Comparison of ENCODE assay signal across 18 mouse cellular contexts in the genomic region with DNA sequence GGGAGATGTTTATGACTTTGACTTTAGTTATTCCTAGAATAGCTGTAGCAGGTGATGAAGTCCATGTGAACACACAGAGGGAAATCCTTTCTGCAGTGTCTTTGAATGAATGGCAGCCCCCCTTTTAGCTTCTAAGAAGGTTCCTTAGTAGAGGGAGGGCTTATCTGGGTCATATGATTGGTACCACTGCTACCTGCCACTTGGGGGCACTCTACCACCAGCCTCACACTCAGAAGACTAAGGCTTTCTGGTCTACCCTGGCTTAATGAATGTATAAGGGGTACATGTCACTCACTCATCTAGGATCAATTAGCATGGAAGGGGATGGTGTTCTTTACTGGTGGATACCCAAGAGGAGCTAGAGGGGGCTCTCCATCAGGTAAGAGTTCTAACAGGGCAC. TPM values are rescaled to one million over a fixed set of nuclear protein-coding genes. Genes with fewer than 3 reads are reported as not detected.
DNase-seq lines count a peak whose midpoint lies in the region; ATAC-seq and TF ChIP-seq lines count a peak whose summit lies in the region.
"Had no signal": no experiment of that assay in that cellular context is flagged by ENCODE, and none has a peak within 500 bp of the region (broad histone marks: within the 10 kb centered on the region; RNA-seq: fewer than 3 reads in every experiment).

No protein-coding gene starts in this region.

- peak; percentile 49 for TF ChIP-seq CTCF in heart, postnatal 0 days (IDR thresholded peaks at IDR 0.05; ENCODE audit: low read depth)
- TF ChIP-seq CTCF in lung, adult 2 months (IDR thresholded peaks at IDR 0.05; ENCODE audit: insufficient read depth, low read length), result peak; percentile 36
- TF ChIP-seq CTCF in brain, embryonic 14.5 days (IDR thresholded peaks at IDR 0.05; ENCODE audit: borderline replicate concordance, extremely low read depth, insufficient read depth, insufficient read length), result peak; percentile 8; the same call in 1 of the 2 replicates

- TF ChIP-seq EP300 in heart, postnatal 0 days (IDR thresholded peaks at IDR 0.05; ENCODE audit: low read depth), result no peak

- no peaks in the 10 kb centered on the region for H3K4me1 ChIP-seq in heart, postnatal 0 days (ENCODE audit: control insufficient read depth, insufficient read depth)
- no peaks in the 10 kb centered on the region for H3K4me1 ChIP-seq in heart, embryonic 12.5 days (replicated peaks)
- peaks cover 4% of the 10 kb centered on the region for H3K4me1 ChIP-seq in lung, adult 2 months (ENCODE audit: control insufficient read depth, insufficient read depth, low read length)
- H3K4me1 ChIP-seq: heart, embryonic 13.5 days had no signal

- H3K9ac ChIP-seq in heart, postnatal 0 days (replicated peaks; ENCODE audit: low read depth, low read length), result no peak overlapping the region
- H3K9ac ChIP-seq in heart, embryonic 12.5 days, result no peak overlapping the region
- H3K9ac ChIP-seq: heart, embryonic 13.5 days; hindbrain, embryonic 13.5 days; limb, embryonic 12.5 days; neural tube, embryonic 12.5 days had no signal

- H3K27ac ChIP-seq in heart, postnatal 0 days (ENCODE audit: low read depth), result no peak overlapping the region
- no peak overlapping the region for H3K27ac ChIP-seq in heart, embryonic 12.5 days (ENCODE audit: poor library complexity, severe bottlenecking)
- H3K27ac ChIP-seq: embryonic facial prominence, embryonic 10.5 days; heart, embryonic 13.5 days; hindbrain, embryonic 13.5 days; limb, embryonic 12.5 days; neural tube, embryonic 12.5 days had no signal

- H3K27me3 ChIP-seq in heart, postnatal 0 days (ENCODE audit: control insufficient read depth, insufficient read depth, low read length), result no peaks in the 10 kb centered on the region
- H3K27me3 ChIP-seq in heart, embryonic 12.5 days (replicated peaks), result no peaks in the 10 kb centered on the region
- H3K27me3 ChIP-seq: heart, embryonic 13.5 days; limb, embryonic 12.5 days; neural tube, embryonic 12.5 days had no signal

- no peak overlapping the region for H3K4me3 ChIP-seq in heart, postnatal 0 days (ENCODE audit: low read depth, low read length)
- H3K4me3 ChIP-seq in heart, embryonic 12.5 days, result no peak overlapping the region
- no peak overlapping the region for H3K4me3 ChIP-seq in lung, adult 2 months (replicated peaks; ENCODE audit: extremely low read depth, low read depth, low read length)
- H3K4me3 ChIP-seq: embryonic facial prominence, embryonic 10.5 days; heart, embryonic 13.5 days; hindbrain, embryonic 13.5 days; limb, embryonic 12.5 days; neural tube, embryonic 12.5 days had no signal

- no peak for DNase-seq in heart, postnatal 0 days (ENCODE audit: low spot score)
- DNase-seq in lung, adult 2 months, result no peak
- no peak for DNase-seq in lung, postnatal 14 days
- DNase-seq in ES-CJ7 (ENCODE audit: low read depth, low spot score), result peak; percentile 40
- peak; percentile 17 for DNase-seq in brain, embryonic 14.5 days (ENCODE audit: low read depth)
- DNase-seq in spleen, postnatal 4 days (ENCODE audit: low spot score in 2 of 2), result no peak
- DNase-seq: cerebellum, adult 9-10 months; lung, postnatal 36 days; midbrain, embryonic 14.5 days had no signal

- no peaks in the 10 kb centered on the region for H3K9me3 ChIP-seq in heart, postnatal 0 days (replicated peaks; ENCODE audit: control insufficient read depth, low read length)
- no peaks in the 10 kb centered on the region for H3K9me3 ChIP-seq in heart, embryonic 12.5 days (replicated peaks)
- H3K9me3 ChIP-seq: embryonic facial prominence, embryonic 10.5 days; heart, embryonic 13.5 days; hindbrain, embryonic 13.5 days; limb, embryonic 12.5 days; neural tube, embryonic 12.5 days had no signal

- TF ChIP-seq POLR2A in lung, adult 2 months (IDR thresholded peaks at IDR 0.05; ENCODE audit: borderline replicate concordance, extremely low read depth, low read depth, low read length), result no peak
- no peak for TF ChIP-seq POLR2A in brain, embryonic 14.5 days (IDR thresholded peaks at IDR 0.05; ENCODE audit: borderline replicate concordance, extremely low read depth, insufficient read depth, insufficient read length, poor library complexity, severe bottlenecking)

- no peak overlapping the region for H3K4me2 ChIP-seq in heart, postnatal 0 days (ENCODE audit: low read depth, low read length)
- no peak overlapping the region for H3K4me2 ChIP-seq in heart, embryonic 12.5 days
- H3K4me2 ChIP-seq: heart, embryonic 13.5 days; hindbrain, embryonic 13.5 days; limb, embryonic 12.5 days; neural tube, embryonic 12.5 days had no signal

- peaks cover 30% of the 10 kb centered on the region for H3K36me3 ChIP-seq in heart, postnatal 0 days (replicated peaks; ENCODE audit: control insufficient read depth, insufficient read depth, low read length)
- peaks cover 27% of the 10 kb centered on the region for H3K36me3 ChIP-seq in heart, embryonic 12.5 days
- H3K36me3 ChIP-seq: embryonic facial prominence, embryonic 10.5 days; hindbrain, embryonic 13.5 days; neural tube, embryonic 12.5 days had no signal

- ATAC-seq in heart, postnatal 0 days (ENCODE audit: insufficient read depth, low read depth), result no peak
- no peak for ATAC-seq in heart, embryonic 12.5 days (ENCODE audit: insufficient number of reproducible peaks, low FRiP score)
- ATAC-seq in granulocyte monocyte progenitor cell, adult 5-6 weeks (replicated peaks; ENCODE audit: poor library complexity, severe bottlenecking), result no peak
- ATAC-seq: CD4-positive, CD25-positive, alpha-beta regulatory T cell, adult 4 months had no signal

RNA-seq across cellular contexts. Expression of gene Slco1c1, which starts 24.7 kb away (rescaled TPM):
- 0.04 TPM in 1 of 2 replicates, not detected in the other for total RNA-seq in heart, postnatal 0 days (2014; rRNA removed; ENCODE audit: low replicate concordance)
- 0.71 TPM in 2 replicates for polyA plus RNA-seq in heart, postnatal 0 days (2015; fragmentation: Nextera tagmentation; extraction: Ambion mirVana)
- 0.10 and 0.13 TPM in 2 replicates for polyA plus RNA-seq in heart, embryonic 12.5 days (2016; fragmentation: Nextera tagmentation; extraction: Ambion mirVana)
- polyA plus RNA-seq in lung, adult 2 months (2012; rRNA removed), result 0.13 TPM in 1 of 2 replicates, not detected in the other
- 9.2 and 11.8 TPM in 2 replicates for polyA plus RNA-seq in brain, embryonic 14.5 days (2012; rRNA removed)
- not detected in 2 replicates for total RNA-seq in granulocyte monocyte progenitor cell, adult 5-6 weeks (2014; fragmentation: Nextera tagmentation)
- not detected in 2 replicates for total RNA-seq in granulocyte monocyte progenitor cell, adult 5-6 weeks (2017)
- total RNA-seq: gastrocnemius, adult 18-20 months had no signal
- polyA plus RNA-seq: CD4-positive, CD25-positive, alpha-beta regulatory T cell, adult 4 months; embryonic facial prominence, embryonic 10.5 days had no signal

Comparison
In these comparisons a context has a peak if more than half of its experiments do, and no peak if none do; other contexts are left out.
1. DNase-seq: peak in ES-CJ7 (single experiment) and brain, embryonic 14.5 days (single experiment); none in heart, postnatal 0 days (single experiment), lung, adult 2 months (single experiment), lung, postnatal 14 days (single experiment) and spleen, postnatal 4 days (0 of 2).
2. Peak in every context shown above with its lines, with median percentiles within 50 percentile points of each other: CTCF ChIP-seq.